Mouse (Mus musculus) retina, adult 2 months (tissue): ENCODE results near the gene Sumf1.

Experiments used
- DNase-seq: peaks from one replicate; pipeline ENCODE4 v3.0.0-alpha.2; 2012; ENCODE audit warnings: low read depth, low spot score

Sumf1 gene

DNA sequence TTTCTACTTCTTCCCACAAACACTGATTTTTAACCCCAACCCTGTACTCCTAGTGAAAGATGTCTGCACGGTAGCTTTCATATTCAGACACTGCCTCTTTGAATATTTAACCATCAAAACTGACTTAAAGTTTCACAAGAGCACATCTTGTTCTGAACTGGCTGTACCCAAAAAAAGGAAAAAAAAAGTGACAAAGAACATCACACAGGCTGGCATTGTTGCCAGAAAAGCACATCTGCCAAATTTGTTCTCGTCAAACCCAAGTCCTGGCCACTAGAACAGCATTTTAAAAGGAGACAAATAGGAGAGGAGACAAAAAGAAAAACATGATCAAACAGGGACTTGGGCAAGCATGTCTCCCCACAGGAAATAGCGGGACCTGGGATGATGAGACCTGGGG lies 91.9 kb downstream of the Sumf1 start:
- no peak for DNase-seq

DNA sequence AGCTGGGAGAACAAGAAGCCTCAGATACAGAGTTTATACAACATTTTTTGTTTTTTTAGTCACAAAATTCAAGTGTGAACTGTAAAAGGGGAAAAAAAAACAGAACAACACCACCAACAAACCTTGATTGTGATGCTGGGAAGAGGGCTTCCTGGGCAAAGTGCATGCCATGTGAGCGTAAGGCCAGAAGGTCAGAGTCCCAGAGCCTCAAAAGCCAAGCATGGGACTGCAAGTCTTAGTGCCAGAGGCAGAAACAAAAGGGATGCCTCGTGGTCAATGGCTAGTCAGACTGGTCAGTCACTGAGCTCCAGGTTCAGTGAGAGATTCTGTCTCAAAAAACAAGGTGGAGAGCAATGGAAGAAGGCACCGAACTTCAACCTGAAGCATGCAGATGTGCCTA lies 92.7 kb downstream of the Sumf1 start:
- no peak for DNase-seq

DNA sequence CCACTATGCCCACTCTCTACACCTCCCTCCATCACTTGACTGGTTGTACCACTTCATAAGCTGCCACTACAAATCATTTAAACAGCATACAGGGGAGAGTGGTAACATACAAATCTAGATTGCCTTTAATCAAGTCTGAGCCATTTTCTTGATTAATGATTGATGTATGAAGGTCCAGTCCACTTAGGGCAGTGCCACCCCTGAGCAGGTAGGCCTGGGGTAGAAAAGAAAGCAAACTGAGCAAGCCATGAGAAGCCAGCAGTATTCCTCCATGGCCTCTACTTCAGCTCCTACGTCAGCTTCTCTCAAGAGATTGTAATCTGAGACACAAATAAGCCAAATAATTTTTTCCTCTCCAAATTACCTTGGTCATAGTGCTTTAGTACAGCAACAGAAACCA lies 94.1 kb downstream of the Sumf1 start:
- no peak for DNase-seq

DNA sequence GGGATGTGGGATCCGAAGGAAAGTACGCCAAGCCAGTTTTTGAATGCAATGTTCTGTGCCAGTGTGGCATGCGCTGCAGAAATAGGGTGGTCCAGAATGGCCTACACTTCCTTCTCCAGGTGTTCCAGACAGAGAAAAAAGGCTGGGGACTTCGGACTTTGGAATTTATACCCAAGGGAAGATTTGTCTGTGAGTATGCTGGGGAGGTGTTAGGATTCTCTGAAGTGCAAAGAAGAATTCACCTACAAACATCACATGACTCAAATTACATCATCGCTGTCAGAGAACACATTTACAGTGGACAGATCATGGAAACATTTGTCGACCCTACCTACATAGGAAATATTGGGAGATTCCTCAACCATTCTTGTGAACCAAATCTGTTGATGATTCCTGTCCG lies 109.5 kb downstream of the Sumf1 start:
- no peak for DNase-seq

DNA sequence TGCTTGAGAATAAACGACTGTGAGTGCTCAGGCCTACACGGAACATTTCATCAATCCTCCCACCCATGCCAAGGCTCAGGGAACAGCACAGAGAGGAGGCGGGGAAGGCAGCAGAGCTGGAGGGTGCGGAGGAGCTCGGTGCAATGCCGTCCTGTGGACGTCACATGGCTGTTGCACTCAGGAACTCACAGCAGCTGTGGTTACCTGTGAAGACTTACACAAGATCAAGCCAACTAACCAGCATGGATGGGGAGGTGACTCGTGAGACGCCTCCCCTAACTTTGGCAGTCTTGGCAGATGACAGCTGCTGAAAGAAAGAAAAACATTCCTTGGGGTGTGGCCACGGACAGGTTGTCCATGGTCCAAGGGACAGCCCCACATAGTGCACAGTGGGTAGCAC lies 110.8 kb downstream of the Sumf1 start:
- no peak for DNase-seq

DNA sequence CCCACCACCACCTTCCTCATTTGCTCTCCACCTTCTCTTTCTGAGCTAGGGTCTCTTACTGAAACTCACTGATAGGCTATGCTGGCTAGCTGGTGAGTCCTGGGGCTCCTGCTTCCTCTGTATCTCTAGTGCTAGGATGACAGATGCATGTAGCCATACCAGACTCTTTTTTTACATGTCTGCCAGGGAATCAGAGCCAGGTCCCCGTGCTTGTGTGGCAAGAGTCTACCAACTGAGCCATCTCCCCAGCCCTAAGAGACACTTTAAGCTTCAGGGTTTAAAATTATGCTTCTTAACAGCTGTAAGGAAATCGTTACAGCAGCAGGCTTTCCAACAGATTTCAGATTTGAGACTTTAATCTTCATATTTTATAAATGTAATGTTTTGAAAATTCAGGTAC lies 111.5 kb downstream of the Sumf1 start:
- DNase-seq = no peak

DNA sequence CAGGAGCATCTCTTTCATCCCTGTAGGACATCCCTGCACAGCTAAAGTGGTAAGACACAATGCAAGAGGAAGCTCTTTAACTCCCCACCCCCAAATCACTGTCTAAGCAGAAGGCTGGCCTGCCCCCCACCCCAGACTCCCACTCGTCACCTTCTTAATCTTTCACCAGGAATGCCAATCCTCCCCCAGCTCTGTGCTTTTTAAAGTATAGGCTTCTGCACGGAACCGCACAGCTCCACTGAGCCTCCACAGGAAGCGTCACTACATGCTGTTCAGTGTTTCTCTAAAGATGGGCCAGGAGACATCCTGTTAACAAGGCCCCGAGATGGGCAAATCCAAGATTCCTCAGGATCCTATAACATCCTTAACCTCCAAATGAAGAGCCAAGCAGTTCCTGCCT lies 112.3 kb downstream of the Sumf1 start:
- no peak for DNase-seq

DNA sequence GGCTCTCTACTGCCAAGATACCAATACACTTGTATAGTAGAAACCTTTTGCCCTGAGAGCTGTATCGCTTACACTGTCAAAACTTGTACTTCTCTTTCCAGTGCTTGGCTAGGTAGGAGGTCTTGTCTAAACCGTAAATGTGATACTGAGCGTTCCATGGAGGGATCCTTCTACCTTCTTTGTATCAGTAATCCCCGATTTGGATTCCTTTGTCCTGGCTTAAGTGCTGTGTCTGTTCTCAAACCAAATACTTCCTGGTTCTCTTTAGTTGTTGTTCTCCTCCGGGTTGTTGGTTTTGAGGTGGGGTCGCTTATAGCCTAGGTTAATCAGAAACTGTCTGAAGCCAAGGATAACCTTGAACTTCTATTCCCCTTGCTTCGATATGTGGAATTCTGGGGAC lies 114.4 kb downstream of the Sumf1 start:
- DNase-seq = no peak

DNA sequence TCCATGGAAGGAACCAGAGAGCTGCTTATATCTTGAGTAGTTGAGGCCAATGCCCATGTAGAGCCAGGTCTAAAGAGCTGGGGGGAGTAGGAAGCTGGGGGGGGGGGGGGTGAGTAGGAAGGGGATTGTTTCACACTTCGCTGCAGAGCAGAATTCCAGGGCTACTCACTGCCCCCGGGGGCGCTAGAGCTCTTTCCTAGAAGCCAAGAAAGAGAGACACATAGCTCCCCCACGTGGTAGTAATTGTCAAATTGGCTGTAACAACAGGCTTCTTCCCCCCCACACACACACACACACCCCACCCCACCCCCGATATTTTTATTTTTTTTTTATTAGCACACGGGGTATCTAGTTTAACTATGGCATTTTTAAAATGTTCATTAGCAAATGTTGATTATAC lies 119.8 kb downstream of the Sumf1 start:
- peak; percentile 65 for DNase-seq

DNA sequence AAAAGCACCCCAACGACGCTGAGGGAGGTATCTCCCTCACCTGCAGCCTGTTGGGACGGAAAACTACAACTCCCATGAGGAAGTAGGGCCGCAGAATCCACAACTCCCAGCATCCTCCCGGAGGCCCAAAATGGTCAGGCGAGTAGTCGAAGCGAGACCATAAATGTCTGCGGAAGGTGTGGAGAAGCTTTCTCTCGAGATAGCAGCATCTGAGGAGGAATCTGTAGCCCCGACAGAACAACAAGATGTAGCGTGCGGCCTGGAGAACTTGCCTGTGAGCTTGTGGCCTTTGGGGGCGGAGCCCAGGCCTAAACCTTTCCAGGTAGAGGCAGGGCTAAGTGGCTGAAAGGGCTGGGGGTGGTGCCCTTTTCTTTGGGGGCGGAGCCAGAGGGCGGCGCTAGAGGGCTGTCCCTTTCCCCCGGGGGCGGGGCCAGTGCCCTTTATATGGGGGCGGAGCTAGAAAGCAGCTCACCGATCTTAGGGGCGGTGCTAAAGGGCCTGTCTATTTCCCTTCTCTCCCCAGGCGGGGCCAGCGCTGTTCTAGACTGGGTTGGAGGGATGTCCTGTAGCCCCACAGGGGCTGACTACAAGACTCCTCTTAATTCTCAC lies 120.4 kb downstream of the Sumf1 start, which contains the start of gene Setmar:
Setmar (plus strand) TSS at position 128 of the 609 bp plus-strand sequence.
- peak; percentile 96 for DNase-seq

DNA sequence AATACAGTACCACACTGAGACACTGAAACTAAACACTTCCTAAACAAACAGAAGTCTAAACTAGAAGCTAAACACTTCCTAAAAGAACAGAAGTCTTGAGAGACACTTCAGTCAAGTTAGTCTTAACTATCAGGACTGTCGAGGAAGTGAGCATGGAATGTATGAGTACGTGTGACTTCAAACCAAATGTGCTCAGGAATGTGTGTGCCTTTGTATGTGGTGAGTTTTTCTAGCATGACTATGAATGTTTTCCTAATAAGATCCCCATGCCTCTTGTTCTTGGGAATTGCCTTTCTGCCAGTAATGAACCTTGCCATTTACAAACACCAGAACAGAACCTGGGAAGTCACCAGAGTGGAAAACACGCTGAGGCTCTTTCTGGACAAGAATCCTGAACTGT lies 124.3 kb downstream of the Sumf1 start:
- no peak for DNase-seq

DNA sequence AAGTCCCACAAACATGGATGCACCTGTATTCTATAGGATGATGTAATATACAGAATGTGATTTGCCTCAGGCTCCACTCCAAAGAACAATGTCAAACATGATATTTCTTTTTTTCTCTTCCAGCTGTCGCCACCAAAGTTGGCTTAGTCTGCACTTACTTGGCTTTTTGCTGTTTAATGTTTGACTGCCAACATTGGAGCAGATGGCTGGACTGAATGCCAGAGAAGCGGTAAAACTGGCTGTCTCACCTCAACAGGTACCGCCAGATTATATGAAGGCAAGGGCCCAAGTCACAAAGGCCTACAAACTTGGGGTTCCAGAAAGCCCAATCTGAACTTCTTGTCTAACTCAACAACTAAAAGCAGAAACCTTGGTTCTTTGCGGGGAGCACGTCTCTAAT lies 127.3 kb downstream of the Sumf1 start:
- DNase-seq = no peak

DNA sequence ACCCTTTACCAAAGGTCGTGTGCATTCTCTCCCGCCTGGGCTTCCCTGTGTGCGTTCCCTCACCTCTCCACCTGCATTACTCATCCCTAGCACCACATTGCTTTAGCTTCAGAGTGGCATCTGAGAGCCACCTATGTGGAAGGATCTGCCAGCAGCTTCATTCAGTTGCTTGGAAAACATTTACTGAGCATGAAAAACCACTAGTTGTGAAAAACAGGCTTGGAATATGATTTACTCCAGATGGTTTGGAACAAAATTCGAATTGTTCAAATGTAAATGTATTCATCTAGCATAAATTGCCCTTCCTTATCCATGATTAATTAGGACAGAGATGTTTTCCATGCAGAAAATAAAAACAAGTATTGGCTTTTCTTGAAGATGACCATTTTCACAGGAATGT lies 128.0 kb downstream of the Sumf1 start:
- no peak for DNase-seq
